Mouse (Mus musculus) CH12.LX (cell line): Measurements from ENCODE around the gene Gm49486. TPM values are rescaled to one million over a fixed set of nuclear protein-coding genes. Genes with fewer than 3 reads are reported as not detected.
A peak's percentile ranks its signal among the peaks of the same experiment; 100 is the strongest.

ENCODE experiments used
- DNase-seq: peaks from one replicate; pipeline ENCODE4 v3.0.0-alpha.2; 2013; ENCODE audit errors: extremely low read depth
- H3K27ac ChIP-seq: 2 replicates; pipeline ENCODE4 v1.5.1; 2012; ENCODE audit warnings: low read depth, mild to moderate bottlenecking, control low read depth, moderate library complexity; ENCODE audit not compliant: insufficient read depth
- H3K27me3 ChIP-seq: replicated peaks from 2 replicates; pipeline ENCODE3; 2012; ENCODE audit warnings: inconsistent platforms
- H3K36me3 ChIP-seq, 2 experiments: replicated peaks in 1 of 2; 2 replicates each; pipeline versions ENCODE3 to v1.6.1; 2012; ENCODE audit warnings: inconsistent platforms in 1 of 2, low read length in 1 of 2, mild to moderate bottlenecking in 1 of 2, mixed read lengths in 1 of 2, moderate library complexity in 1 of 2; ENCODE audit not compliant: control insufficient read depth in 1 of 2, insufficient read depth in 1 of 2
- H3K4me1 ChIP-seq, 2 experiments: 2 replicates each; pipeline ENCODE4 v1.6.1; 2012; ENCODE audit warnings: inconsistent platforms in 1 of 2, moderate library complexity in 1 of 2; ENCODE audit not compliant: insufficient read depth in 2 of 2, control insufficient read depth in 1 of 2
- H3K4me2 ChIP-seq: 2 replicates; pipeline ENCODE4 v1.6.1; 2012; ENCODE audit warnings: low read depth, mild to moderate bottlenecking, control low read depth; ENCODE audit not compliant: poor library complexity, insufficient read depth, severe bottlenecking
- H3K4me3 ChIP-seq, 3 experiments: fragments of 150-350 bp in 1 of 3; sonication (generic) in 1 of 3; replicated peaks in 1 of 3; 2 replicates each; pipeline versions ENCODE3 to v1.5.1; 2011 to 2012; ENCODE audit warnings: low read depth in 2 of 3, low read length in 2 of 3, mild to moderate bottlenecking in 2 of 3, moderate library complexity in 2 of 3, control low read depth in 1 of 3, improper control_type of control experiment in 1 of 3, inconsistent platforms in 1 of 3, mixed read lengths in 1 of 3; ENCODE audit not compliant: poor library complexity in 1 of 3
- H3K79me2 ChIP-seq: replicated peaks from 2 replicates; pipeline ENCODE4 v1.6.1; 2012; ENCODE audit warnings: mild to moderate bottlenecking, moderate library complexity; ENCODE audit not compliant: control insufficient read depth, poor library complexity, insufficient read depth, severe bottlenecking; ENCODE audit errors: extremely low read depth
- H3K9ac ChIP-seq: 2 replicates; pipeline ENCODE4 v1.6.1; 2012; ENCODE audit warnings: low read depth, mild to moderate bottlenecking, control low read depth, moderate library complexity; ENCODE audit not compliant: insufficient read depth
- H3K9me3 ChIP-seq: replicated peaks from 2 replicates; pipeline ENCODE3; 2012; ENCODE audit warnings: low read length, inconsistent platforms, mixed read lengths
- CHD1 ChIP-seq: IDR thresholded peaks from 2 replicates; pipeline ENCODE4 v1.6.1; 2012; ENCODE audit warnings: low read depth, low read length, improper control_type of control experiment, inconsistent platforms
- CHD2 ChIP-seq: IDR thresholded peaks from 2 replicates; pipeline ENCODE4 v1.6.1; 2011; ENCODE audit warnings: low read length, improper control_type of control experiment
- GABPA ChIP-seq: IDR thresholded peaks from 2 replicates; pipeline ENCODE4 v1.6.1; 2012; ENCODE audit warnings: low read depth, low read length, improper control_type of control experiment, inconsistent platforms; ENCODE audit not compliant: insufficient replicate concordance
- HCFC1 ChIP-seq: IDR thresholded peaks from 2 replicates; pipeline ENCODE4 v1.6.1; 2012; ENCODE audit warnings: low read depth, mild to moderate bottlenecking, inconsistent platforms, low read length, improper control_type of control experiment
- IRF4 ChIP-seq: IDR thresholded peaks from 2 replicates; pipeline ENCODE4 v1.6.1; 2014; ENCODE audit warnings: low read depth, mild to moderate bottlenecking, inconsistent platforms, low read length, improper control_type of control experiment
- JUN ChIP-seq: IDR thresholded peaks from 2 replicates; pipeline ENCODE4 v1.6.1; 2011; ENCODE audit warnings: low read depth, mild to moderate bottlenecking, low read length, improper control_type of control experiment, moderate library complexity; ENCODE audit not compliant: insufficient read depth
- KAT2A ChIP-seq: IDR thresholded peaks from 2 replicates; pipeline ENCODE4 v1.6.1; 2012; ENCODE audit warnings: low read length, improper control_type of control experiment, inconsistent platforms; ENCODE audit not compliant: insufficient replicate concordance
- MAFK ChIP-seq: IDR thresholded peaks from 2 replicates; pipeline ENCODE4 v1.6.1; 2011; ENCODE audit warnings: low read length, improper control_type of control experiment; ENCODE audit not compliant: insufficient replicate concordance
- MAX ChIP-seq: IDR thresholded peaks from 2 replicates; pipeline ENCODE4 v1.6.1; 2011; ENCODE audit warnings: low read length, improper control_type of control experiment
- MAZ ChIP-seq: IDR thresholded peaks from 2 replicates; pipeline ENCODE4 v1.6.1; 2012; ENCODE audit warnings: low read depth, mild to moderate bottlenecking, inconsistent platforms, low read length, improper control_type of control experiment, moderate library complexity
- MYC ChIP-seq: IDR thresholded peaks from 2 replicates; pipeline ENCODE4 v1.6.1; 2011; ENCODE audit warnings: low read depth, mild to moderate bottlenecking, improper control_type of control experiment, low read length
- NELFE ChIP-seq: IDR thresholded peaks from 2 replicates; pipeline ENCODE4 v1.6.1; 2011; ENCODE audit warnings: low read depth, low read length, improper control_type of control experiment
- NRF1 ChIP-seq: IDR thresholded peaks from 2 replicates; pipeline ENCODE4 v1.6.1; 2014; ENCODE audit warnings: low read depth, mild to moderate bottlenecking, inconsistent platforms, low read length, improper control_type of control experiment, moderate library complexity
- RAD21 ChIP-seq: IDR thresholded peaks from 2 replicates; pipeline ENCODE4 v1.6.1; 2011; ENCODE audit warnings: low read depth, mild to moderate bottlenecking, low read length, improper control_type of control experiment, moderate library complexity
- TBP ChIP-seq: conservative IDR thresholded peaks from 2 replicates; pipeline ENCODE4 v1.6.1; 2011; ENCODE audit warnings: low read depth, low read length, improper control_type of control experiment
- USF2 ChIP-seq: conservative IDR thresholded peaks from 2 replicates; pipeline ENCODE4 v1.6.1; 2011; ENCODE audit warnings: low read depth, low read length, improper control_type of control experiment
- ZC3H11A ChIP-seq: IDR thresholded peaks from 2 replicates; pipeline ENCODE4 v1.6.1; 2012; ENCODE audit warnings: low read depth, mild to moderate bottlenecking, inconsistent platforms, low read length, improper control_type of control experiment
- ZNF384 ChIP-seq: IDR thresholded peaks from 2 replicates; pipeline ENCODE4 v1.6.1; 2012; ENCODE audit warnings: low read depth, low read length, improper control_type of control experiment, inconsistent platforms
- dilution Hi-C: fragments of 300-500 bp; cut with MboI; formaldehyde crosslinking; loops from 2 replicates; pipeline ENCODE4 v1.14.3; 2020; ENCODE audit warnings: low sequenced_read_pairs; ENCODE audit not compliant: extremely low pct_unique_long_range_greater_than_20kb, extremely low pct_ligation_motif_present
- in situ Hi-C: fragments of 300-500 bp; cut with MboI; formaldehyde crosslinking; loops from 3 replicates; pipeline ENCODE4 v1.14.3; 2019; ENCODE audit warnings: low sequenced_read_pairs, low pct_ligation_motif_present, low pct_unique_long_range_greater_than_20kb, mixed read lengths
- polyA plus RNA-seq: library from polyadenylated mRNA; unstranded; fragments of >175 nt; gene quantifications from 2 replicates; pipeline ENCODE4 v1.2.1, GENCODE M21; 2012; ENCODE audit warnings: low read depth; ENCODE audit not compliant: insufficient read length
- total RNA-seq, 2 experiments: library from RNA; depleted of rRNA; stranded (reverse); fragments of 300-350 nt in 1 of 2; fragments of >200 nt in 1 of 2; gene quantifications; 2 replicates each; pipeline ENCODE4 v1.2.3; 2012 to 2014

Gene Gm49486
- total and polyA plus RNA-seq, 3 experiments: 0.21 to 0.77 (median 0.59) TPM

DNA sequence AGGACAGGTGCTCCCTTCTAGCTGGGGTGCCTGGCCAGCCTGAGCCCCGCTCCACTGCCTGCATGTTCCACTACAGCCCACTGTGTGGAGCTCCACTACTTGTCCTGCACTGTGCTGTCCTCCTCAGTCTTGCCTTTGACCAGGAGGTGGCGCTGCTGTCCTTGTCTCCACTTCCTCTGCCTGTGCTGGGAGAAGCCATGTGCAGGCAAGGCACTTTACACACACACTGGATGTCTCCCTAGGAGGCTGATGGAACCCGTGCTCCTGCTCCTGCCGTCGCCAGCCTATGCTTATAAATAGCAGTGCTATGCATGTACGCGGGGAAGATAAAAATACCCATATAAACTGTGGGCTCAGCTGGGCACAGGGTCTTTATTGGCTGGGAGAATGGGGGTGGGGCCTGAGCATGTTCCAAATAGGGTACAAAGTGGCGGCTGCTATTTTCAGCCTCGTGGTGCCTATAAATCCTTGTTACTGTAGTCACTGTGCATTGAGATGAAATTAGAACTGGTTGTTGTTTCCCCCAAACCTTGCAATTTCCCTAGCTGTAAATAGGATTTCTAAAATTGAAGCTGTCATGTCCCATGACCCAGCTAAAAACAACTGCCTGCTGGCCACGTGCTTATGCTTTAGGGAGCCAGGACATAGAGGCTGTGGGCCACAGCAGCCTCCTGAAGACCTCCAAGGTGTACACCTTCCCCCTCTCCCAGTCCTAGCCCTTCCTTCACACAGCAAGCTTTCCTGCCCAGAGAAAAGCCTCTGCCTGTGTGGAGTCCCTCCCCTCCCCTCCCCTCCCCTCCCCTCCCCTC, 14.2 kb downstream of the Gm49486 start (continued):
- TF ChIP-seq MAFK (no peak), NRF1 (peak; percentile 53; the same call in 1 of the 2 replicates), CHD1 (no peak), NELFE (peak; percentile 83; the same call in 1 of the 2 replicates), MYC (peak; percentile 97), JUN (no peak; the same call in 1 of the 2 replicates), KAT2A (no peak), ZC3H11A (peak; percentile 88)

DNA sequence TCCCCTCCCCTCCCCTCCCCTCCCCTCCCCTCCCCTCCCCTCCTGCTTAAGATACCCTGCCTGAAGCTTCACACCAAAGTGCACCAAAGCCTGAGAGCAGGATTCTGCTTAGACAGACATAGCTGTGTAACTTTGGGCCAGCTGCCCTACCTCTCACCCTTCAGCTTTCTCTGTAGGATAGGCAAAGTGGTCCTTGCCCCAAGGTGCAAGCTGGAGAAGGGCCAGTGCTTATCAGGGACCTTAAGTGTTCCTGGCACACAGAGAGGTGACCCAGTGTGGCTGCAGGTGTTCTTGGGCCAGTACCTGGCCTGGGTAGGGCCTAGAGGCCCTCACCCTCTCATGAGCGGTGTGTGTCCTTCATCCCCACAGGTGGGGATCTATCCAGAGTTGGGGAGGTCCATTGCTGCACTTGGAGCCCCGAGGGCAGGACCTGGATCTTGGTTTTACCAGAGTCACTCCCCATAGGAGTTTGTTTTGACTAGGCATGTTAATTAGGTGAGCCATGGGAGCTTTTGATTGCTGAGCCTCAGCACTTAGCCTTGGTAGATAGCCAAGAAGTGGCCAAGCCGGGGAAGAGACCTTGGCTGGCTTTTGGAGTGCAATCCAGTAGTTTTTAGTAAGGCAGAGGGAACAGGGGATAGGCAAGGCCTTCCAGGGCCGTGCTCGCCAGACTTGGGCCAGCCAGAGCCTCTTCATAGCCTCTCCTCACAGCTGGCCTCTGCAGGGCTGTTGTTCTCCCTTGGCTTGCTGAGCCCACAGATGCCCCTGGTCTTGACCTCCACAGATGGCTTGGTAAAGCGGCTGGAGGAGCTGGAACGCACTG, 15.1 kb downstream of the Gm49486 start:
- H3K27me3 ChIP-seq: no peaks in the 10 kb centered on the region
- no peaks in the 10 kb centered on the region for H3K79me2 ChIP-seq
- no peak overlapping the region for H3K9ac ChIP-seq
- in situ Hi-C loops (loop anchor here (25.0 kb wide), 1 partner anchor 243 kb away; no protein-coding TSS in a partner anchor), dilution Hi-C loops (no loop called here)
- no peak for TF ChIP-seq ZNF384
- peaks cover 68 to 89% of the 10 kb centered on the region in 2 experiments for H3K36me3 ChIP-seq
- no peak for DNase-seq
- H3K9me3 ChIP-seq: peaks cover 7% of the 10 kb centered on the region
- H3K27ac ChIP-seq: no peak overlapping the region
- H3K4me1 ChIP-seq: peaks cover 2 to 22% of the 10 kb centered on the region in 2 experiments; a peak in 2 of 4 replicates
- no peak overlapping the region for H3K4me3 ChIP-seq
- no peak overlapping the region for H3K4me2 ChIP-seq

DNA sequence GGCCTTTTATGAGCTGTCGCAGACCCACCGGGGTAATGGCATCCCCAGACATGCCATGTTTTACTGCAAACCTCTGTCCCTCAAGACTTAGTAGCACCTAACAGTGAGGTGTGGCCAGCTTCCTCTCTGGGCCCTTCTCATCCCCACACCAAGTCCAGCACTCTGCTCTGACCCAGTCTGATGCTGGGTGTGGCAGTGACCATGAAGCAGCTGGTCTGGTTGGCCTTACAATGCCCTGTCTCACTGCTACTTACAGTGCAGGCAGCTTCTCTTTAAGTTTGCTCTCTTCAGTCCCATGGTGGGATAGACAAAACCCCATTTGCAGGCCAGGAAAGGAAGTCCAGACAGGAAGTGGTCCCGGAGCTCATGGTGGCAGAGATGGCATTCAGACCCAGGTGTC, 16.1 kb downstream of the Gm49486 start:
- H3K4me1 ChIP-seq: peaks cover 2 to 22% of the 10 kb centered on the region in 2 experiments; a peak in 2 of 4 replicates
- in situ Hi-C loops (loop anchor here (25.0 kb wide), 1 partner anchor 242 kb away; no protein-coding TSS in a partner anchor), dilution Hi-C loops (no loop called here)
- H3K4me3 ChIP-seq: no peak overlapping the region
- DNase-seq: no peak
- H3K27ac ChIP-seq: no peak overlapping the region
- H3K79me2 ChIP-seq: no peaks in the 10 kb centered on the region
- no peak overlapping the region for H3K4me2 ChIP-seq
- H3K27me3 ChIP-seq: no peaks in the 10 kb centered on the region
- H3K36me3 ChIP-seq: peaks cover 60 to 89% of the 10 kb centered on the region in 2 experiments
- no peak for TF ChIP-seq MAX
- no peak for TF ChIP-seq HCFC1
- no peak for TF ChIP-seq USF2
- no peak for TF ChIP-seq IRF4
- TF ChIP-seq MAZ: no peak
- no peak for TF ChIP-seq CHD2
- no peak for TF ChIP-seq MYC
- no peak for TF ChIP-seq GABPA
- no peak for TF ChIP-seq RAD21
- no peak for TF ChIP-seq KAT2A
- no peak for TF ChIP-seq TBP
- TF ChIP-seq, all 38 proteins: peak for 0
- H3K9me3 ChIP-seq: peaks cover 7% of the 10 kb centered on the region
- H3K9ac ChIP-seq: no peak overlapping the region
